Mouse (Mus musculus) heart, embryonic 10.5 days (tissue): ENCODE results near the gene Abca7. TPM values are rescaled to one million over a fixed set of nuclear protein-coding genes. Genes with fewer than 3 reads are reported as not detected.
A peak's percentile ranks its signal among the peaks of the same experiment; 100 is the strongest.

Experiments used
- DNase-seq: peaks from one replicate; pipeline ENCODE4 v3.0.0-alpha.2; 2017; ENCODE audit warnings: low spot score
- H3K27ac ChIP-seq: fragments of 300-500 bp; sonication (generic); 2 replicates; pipeline ENCODE4 v1.5.1; 2016; ENCODE audit warnings: mild to moderate bottlenecking
- H3K27me3 ChIP-seq: fragments of 300-500 bp; sonication (generic); 2 replicates; pipeline ENCODE4 v1.6.1; 2016; ENCODE audit warnings: mild to moderate bottlenecking; ENCODE audit not compliant: poor library complexity, insufficient read depth, severe bottlenecking
- H3K36me3 ChIP-seq: fragments of 300-500 bp; sonication (generic); 2 replicates; pipeline ENCODE4 v1.6.1; 2016; ENCODE audit warnings: mild to moderate bottlenecking, moderate library complexity
- H3K4me1 ChIP-seq: fragments of 300-500 bp; sonication (generic); 2 replicates; pipeline ENCODE4 v1.6.1; 2016; ENCODE audit warnings: mild to moderate bottlenecking
- H3K4me3 ChIP-seq: fragments of 300-500 bp; sonication (generic); 2 replicates; pipeline ENCODE4 v1.5.1; 2016; ENCODE audit warnings: mild to moderate bottlenecking, moderate library complexity
- H3K9me3 ChIP-seq: fragments of 300-500 bp; sonication (generic); 2 replicates; pipeline ENCODE4 v1.6.1; 2016; ENCODE audit warnings: mild to moderate bottlenecking, moderate library complexity
- WGBS: fragments of 180-500 bp; shearing (Covaris S2); methylation state at CpG from one replicate; pipeline ENCODE4 v1.1.7; 2016; 5-methylcytosine and 5-hydroxymethylcytosine counted together
- polyA plus RNA-seq: library from polyadenylated mRNA; unstranded; fragments of >200 nt; fragmentation: Nextera tagmentation; extraction: Ambion mirVana; gene quantifications from 2 replicates; pipeline ENCODE4 v1.2.1, GENCODE M21; 2016

The Abca7 gene
- polyA plus RNA-seq, 1 experiment from 2014 or later: 2.8 TPM

DNA sequence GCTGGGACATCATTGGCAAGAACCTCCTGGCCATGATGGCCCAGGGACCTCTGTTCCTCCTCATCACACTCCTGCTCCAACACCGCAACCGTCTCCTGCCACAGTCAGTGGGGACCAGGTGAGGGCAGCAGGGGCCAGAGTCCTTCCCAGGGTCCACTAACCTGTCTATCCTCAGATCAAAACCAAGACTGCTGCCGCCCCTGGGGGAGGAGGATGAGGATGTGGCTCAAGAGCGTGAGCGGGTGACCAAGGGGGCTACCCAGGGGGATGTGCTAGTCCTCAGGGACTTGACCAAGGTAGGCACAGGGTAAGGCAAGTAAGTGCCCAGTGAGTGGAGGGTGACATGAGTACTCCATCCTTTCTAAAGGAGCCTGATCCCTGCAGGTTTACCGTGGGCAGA lies 15.4 kb downstream of the Abca7 start:
- Histone ChIP-seq H3K27ac (no peak overlapping the region), H3K4me1 (peaks cover 28% of the 10 kb centered on the region), H3K27me3 (peaks cover 61% of the 10 kb centered on the region), H3K36me3 (peaks cover 44% of the 10 kb centered on the region), H3K9me3 (peaks cover 17% of the 10 kb centered on the region; the same call in 1 of the 2 replicates), H3K4me3 (peak overlapping the region; percentile 19; the same call in 1 of the 2 replicates)
- DNase-seq: no peak
- WGBS: 84% methylated on average over 6 of the region's 6 CpGs

DNA sequence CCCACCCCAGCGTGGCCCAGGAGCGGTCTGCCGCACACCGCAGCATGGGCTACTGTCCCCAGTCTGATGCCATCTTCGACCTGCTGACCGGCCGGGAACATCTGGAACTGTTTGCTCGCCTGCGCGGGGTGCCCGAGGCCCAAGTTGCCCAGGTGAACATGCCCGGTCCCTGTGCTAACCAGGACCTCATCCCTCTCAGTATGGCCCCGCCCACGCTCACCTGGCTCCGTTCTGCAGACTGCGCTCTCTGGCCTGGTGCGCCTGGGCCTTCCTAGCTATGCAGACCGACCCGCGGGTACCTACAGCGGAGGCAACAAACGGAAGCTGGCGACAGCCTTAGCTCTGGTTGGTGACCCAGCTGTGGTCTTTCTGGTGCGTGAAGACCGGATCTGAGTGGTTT lies 17.3 kb downstream of the Abca7 start:
- peaks cover 48% of the 10 kb centered on the region for H3K27me3 ChIP-seq

DNA sequence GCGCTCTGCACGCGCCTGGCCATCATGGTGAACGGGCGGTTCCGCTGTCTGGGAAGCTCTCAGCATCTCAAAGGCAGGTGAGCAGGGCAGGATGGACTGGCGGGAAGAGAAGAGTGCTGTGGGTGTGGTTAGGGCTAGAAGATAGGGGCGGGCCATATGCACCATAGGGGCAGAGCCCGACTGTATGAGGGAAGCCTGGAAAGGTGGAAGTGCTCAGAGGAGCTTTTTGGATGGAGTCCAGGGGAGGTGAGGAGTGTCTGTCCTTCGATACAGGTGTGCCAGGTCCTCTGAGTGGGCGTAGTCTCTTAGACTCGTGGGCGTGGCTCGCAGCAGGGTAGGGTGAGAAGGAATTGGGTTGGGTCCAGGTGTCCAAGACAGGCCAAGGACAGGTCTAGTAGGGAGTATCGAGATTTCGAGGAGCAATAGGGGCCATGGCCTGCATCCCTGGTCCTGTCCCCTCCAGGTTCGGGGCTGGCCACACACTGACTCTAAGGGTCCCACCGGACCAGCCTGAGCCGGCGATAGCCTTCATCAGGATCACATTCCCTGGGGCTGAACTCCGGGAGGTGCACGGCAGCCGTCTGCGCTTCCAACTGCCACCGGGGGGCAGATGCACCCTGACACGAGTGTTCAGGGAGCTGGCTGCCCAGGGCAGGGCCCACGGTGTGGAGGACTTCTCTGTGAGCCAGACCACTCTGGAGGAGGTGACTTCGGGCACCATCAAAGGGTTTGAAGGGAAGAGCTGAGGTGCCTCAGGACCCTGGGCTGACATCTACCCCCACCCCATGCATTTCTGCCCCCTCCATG lies 18.4 kb downstream of the Abca7 start:
- Histone ChIP-seq H3K4me1 (peaks cover 51% of the 10 kb centered on the region), H3K4me3 (no peak overlapping the region), H3K27me3 (peaks cover 48% of the 10 kb centered on the region), H3K9me3 (peaks cover 16% of the 10 kb centered on the region; the same call in 1 of the 2 replicates), H3K36me3 (peaks cover 30% of the 10 kb centered on the region), H3K27ac (no peak overlapping the region)
- 21% methylated on average over 28 of the region's 28 CpGs for WGBS
- DNase-seq: no peak

More for the DNA sequence above, 17.3 kb downstream of the Abca7 start:
- no peak for DNase-seq
- Histone ChIP-seq H3K9me3 (peaks cover 17% of the 10 kb centered on the region; the same call in 1 of the 2 replicates), H3K4me3 (no peak overlapping the region; the same call in 1 of the 2 replicates), H3K4me1 (peaks cover 41% of the 10 kb centered on the region), H3K36me3 (peaks cover 40% of the 10 kb centered on the region), H3K27ac (peak overlapping the region; percentile 12; the same call in 1 of the 2 replicates)
- WGBS: 32% methylated on average over 25 of the region's 25 CpGs

DNA sequence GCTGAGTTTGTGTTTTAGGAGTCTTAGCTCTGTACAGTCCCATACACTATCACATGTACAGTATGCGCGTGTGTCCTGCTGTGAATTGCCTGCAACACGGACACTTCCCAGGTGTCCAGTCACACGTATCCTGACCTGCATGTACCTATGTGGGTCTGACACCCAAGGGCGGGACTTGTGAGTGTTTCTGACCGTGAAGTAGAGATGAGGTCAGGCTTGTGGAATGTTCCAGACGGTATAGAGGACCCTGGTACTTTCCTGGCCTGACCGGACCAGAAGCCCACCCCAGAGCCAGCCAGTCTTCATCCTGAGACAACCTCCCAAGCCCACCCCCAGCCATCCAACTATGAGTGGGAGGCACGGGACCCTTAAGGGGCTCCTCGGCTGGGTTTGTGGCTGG lies 19.3 kb downstream of the Abca7 start:
- H3K27ac ChIP-seq: no peak overlapping the region
- DNase-seq: no peak
- H3K36me3 ChIP-seq: peaks cover 23% of the 10 kb centered on the region
- no peak overlapping the region for H3K4me3 ChIP-seq
- H3K9me3 ChIP-seq: peaks cover 7% of the 10 kb centered on the region; the same call in 1 of the 2 replicates
- peaks cover 60% of the 10 kb centered on the region for H3K4me1 ChIP-seq
- peaks cover 48% of the 10 kb centered on the region for H3K27me3 ChIP-seq
- 70% methylated on average over 10 of the region's 10 CpGs for WGBS

- H3K27me3 ChIP-seq: peaks cover 48% of the 10 kb centered on the region
- H3K9me3 ChIP-seq: no peaks in the 10 kb centered on the region
- peaks cover 67% of the 10 kb centered on the region for H3K4me1 ChIP-seq
- 43% methylated on average over 11 of the region's 11 CpGs for WGBS
- no peak within 1 kb of the TSS for H3K4me3 ChIP-seq
- no peak for DNase-seq
- peaks cover 18% of the 10 kb centered on the region for H3K36me3 ChIP-seq
- H3K27ac ChIP-seq: peak within 1 kb of the TSS; percentile 7; the same call in 1 of the 2 replicates
Observed at GRCm38 (mm10) chr10:80016511-80016910, 20.2 kb downstream of the Abca7 start, which contains the start of gene Arhgap45. Arhgap45 (plus strand) TSS chr10:80016653.

GRCm38 (mm10) chr10:80016931-80017330 lies 20.6 kb downstream of the Abca7 start:
- H3K36me3 ChIP-seq: peaks cover 17% of the 10 kb centered on the region
- H3K27ac ChIP-seq: 0 out of 2 replicates have a peak overlapping the region, but pooled peaks have one; percentile 7
- 85% methylated on average over 10 of the region's 10 CpGs for WGBS
- no peak overlapping the region for H3K4me3 ChIP-seq
- peaks cover 44% of the 10 kb centered on the region for H3K27me3 ChIP-seq
- peaks cover 67% of the 10 kb centered on the region for H3K4me1 ChIP-seq
- H3K9me3 ChIP-seq: no peaks in the 10 kb centered on the region
- no peak for DNase-seq

GRCm38 (mm10) chr10:80017361-80017760 lies 21.1 kb downstream of the Abca7 start:
- WGBS: 75% methylated on average over 3 of the region's 3 CpGs
- H3K9me3 ChIP-seq: no peaks in the 10 kb centered on the region
- H3K36me3 ChIP-seq: peaks cover 18% of the 10 kb centered on the region
- H3K27ac ChIP-seq: peak overlapping the region; percentile 9; the same call in 1 of the 2 replicates
- H3K27me3 ChIP-seq: peaks cover 40% of the 10 kb centered on the region
- no peak for DNase-seq
- peaks cover 67% of the 10 kb centered on the region for H3K4me1 ChIP-seq
- H3K4me3 ChIP-seq: no peak overlapping the region

- peaks cover 20% of the 10 kb centered on the region for H3K36me3 ChIP-seq
- H3K27ac ChIP-seq: peak overlapping the region; percentile 9; the same call in 1 of the 2 replicates
- peaks cover 67% of the 10 kb centered on the region for H3K4me1 ChIP-seq
- H3K4me3 ChIP-seq: no peak overlapping the region
- no peaks in the 10 kb centered on the region for H3K9me3 ChIP-seq
- WGBS: 72% methylated on average over 14 of the region's 14 CpGs
- peaks cover 36% of the 10 kb centered on the region for H3K27me3 ChIP-seq
- DNase-seq: no peak
Observed at GRCm38 (mm10) chr10:80017771-80018170, 21.5 kb downstream of the Abca7 start.

- peaks cover 61% of the 10 kb centered on the region for H3K4me1 ChIP-seq
- H3K9me3 ChIP-seq: no peaks in the 10 kb centered on the region
- peak overlapping the region; percentile 49 for H3K4me3 ChIP-seq
- DNase-seq: no peak
- H3K27ac ChIP-seq: peak overlapping the region; percentile 86
- 1% methylated on average over 15 of the region's 15 CpGs for WGBS
- H3K36me3 ChIP-seq: peaks cover 18% of the 10 kb centered on the region
- peaks cover 25% of the 10 kb centered on the region for H3K27me3 ChIP-seq
Observed at GRCm38 (mm10) chr10:80018739-80019297, 22.5 kb downstream of the Abca7 start.

DNA sequence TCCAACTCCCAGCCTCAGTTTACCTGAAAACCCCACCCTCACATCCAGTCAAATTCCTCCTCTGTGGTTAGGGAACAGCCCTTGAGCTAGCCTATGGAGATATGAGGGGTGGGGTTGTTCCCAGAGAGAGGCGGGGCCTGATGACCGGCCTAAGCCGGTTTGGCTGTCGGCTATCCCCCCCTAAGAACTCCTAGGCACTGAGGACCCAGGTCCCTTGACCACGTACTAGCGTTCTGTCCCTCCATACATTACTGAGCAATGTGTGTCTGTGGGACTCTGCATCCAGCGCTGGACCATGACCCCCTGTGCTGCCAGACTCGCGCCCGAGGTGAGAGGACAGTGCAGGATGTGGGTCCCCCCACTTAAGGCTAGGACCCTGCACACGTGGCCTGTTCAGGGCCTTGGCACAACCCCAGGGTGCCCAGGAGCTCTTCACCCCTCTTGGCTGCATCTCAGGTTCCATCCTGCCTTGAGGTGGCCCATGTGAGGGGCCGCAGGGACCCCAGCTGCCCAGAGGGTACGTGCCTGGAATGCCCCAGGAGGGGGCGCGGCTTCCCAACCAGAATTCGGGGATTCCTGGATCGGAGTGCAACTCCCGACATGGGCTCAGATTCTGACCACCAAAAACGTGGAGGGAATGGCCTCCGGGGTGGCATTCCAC lies 23.3 kb downstream of the Abca7 start:
- DNase-seq: no peak
- Histone ChIP-seq H3K27ac (peak overlapping the region; percentile 86), H3K36me3 (peaks cover 18% of the 10 kb centered on the region), H3K4me3 (peak overlapping the region; percentile 49), H3K4me1 (peaks cover 58% of the 10 kb centered on the region), H3K9me3 (no peaks in the 10 kb centered on the region), H3K27me3 (peaks cover 18% of the 10 kb centered on the region)
- WGBS: 6% methylated on average over 20 of the region's 20 CpGs

DNA sequence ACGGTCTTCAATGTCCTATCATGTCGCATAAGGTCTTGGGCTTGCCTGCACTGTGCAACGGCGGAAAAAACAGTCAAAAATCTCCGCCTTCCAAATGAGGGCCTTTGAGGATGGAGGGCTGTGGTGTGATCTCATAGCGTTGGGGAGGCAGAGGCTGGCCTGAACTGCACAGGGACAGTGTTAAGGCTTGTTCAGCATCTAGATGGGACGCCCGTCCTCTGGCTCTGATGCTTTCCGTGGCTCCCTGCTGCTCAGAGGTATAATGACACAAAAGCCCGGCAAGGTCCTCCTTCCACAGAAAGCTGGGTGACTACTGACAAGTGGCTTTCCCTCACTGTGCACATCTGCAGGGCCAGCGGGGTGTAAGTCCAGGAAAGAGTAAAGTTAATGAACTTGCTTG lies 23.9 kb downstream of the Abca7 start:
- DNase-seq: no peak
- Histone ChIP-seq H3K4me3 (peak overlapping the region; percentile 49), H3K4me1 (peaks cover 56% of the 10 kb centered on the region), H3K27ac (peak overlapping the region; percentile 86), H3K27me3 (peaks cover 12% of the 10 kb centered on the region), H3K36me3 (peaks cover 18% of the 10 kb centered on the region), H3K9me3 (no peaks in the 10 kb centered on the region)
- 26% methylated on average over 11 of the region's 11 CpGs for WGBS

DNA sequence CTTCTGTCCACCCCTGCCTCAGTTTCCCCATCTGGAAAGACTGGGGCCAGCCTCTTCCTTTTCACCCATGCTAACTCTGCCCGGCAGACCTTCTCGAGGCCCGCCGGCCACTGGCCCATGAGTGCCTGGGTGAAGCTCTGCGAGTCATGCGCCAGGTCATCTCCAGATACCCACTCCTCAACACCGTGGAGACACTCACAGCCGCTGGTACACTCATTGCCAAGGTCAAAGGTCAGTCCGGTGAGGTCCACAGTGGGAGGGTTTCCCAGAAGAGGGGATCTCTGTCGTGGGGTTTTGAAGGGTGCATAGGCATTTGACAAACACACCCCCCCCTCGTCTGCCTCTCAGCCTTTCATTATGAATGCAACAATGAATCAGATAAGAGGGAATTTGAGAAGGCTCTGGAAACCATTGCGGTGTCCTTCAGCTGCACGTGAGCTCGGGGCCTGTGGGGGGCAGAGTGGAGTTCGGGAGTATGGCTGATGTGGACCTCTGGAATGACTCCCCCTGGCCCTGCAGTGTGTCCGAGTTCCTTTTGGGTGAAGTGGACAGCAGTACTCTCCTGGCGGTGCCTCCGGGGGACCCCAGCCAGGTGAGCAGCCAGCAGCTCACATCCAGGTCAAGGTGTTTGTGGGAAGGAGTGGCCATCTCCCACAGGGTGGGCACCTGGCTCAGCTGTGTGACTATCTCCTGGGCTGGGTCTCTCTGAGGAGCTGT lies 24.5 kb downstream of the Abca7 start:
- Histone ChIP-seq H3K4me3 (peak overlapping the region; percentile 49), H3K9me3 (no peaks in the 10 kb centered on the region), H3K36me3 (peaks cover 18% of the 10 kb centered on the region), H3K27ac (peak overlapping the region; percentile 86), H3K4me1 (peaks cover 58% of the 10 kb centered on the region), H3K27me3 (peaks cover 6% of the 10 kb centered on the region)
- 79% methylated on average over 18 of the region's 18 CpGs for WGBS
- no peak for DNase-seq
